Mouse (Mus musculus) heart, embryonic 16.5 days (tissue): Measurements from ENCODE around the gene Rbfox1. TPM values are rescaled to one million over a fixed set of nuclear protein-coding genes. Genes with fewer than 3 reads are reported as not detected.

Experiments
- ATAC-seq: fragments of 200-750 bp; cut with Nextera tagmentation; replicated peaks from 2 replicates; pipeline ENCODE4 v1.8.0; 2017; ENCODE audit warnings: moderate number of reproducible peaks; ENCODE audit not compliant: insufficient read depth, low FRiP score; ENCODE audit errors: extremely low read depth
- H3K27ac ChIP-seq: fragments of 300-500 bp; sonication (generic); 2 replicates; pipeline ENCODE4 v1.5.1; 2014; ENCODE audit warnings: mild to moderate bottlenecking, low read length, control low read depth, moderate library complexity
- H3K27me3 ChIP-seq: fragments of 300-500 bp; sonication (generic); 2 replicates; pipeline ENCODE4 v1.6.1; 2014; ENCODE audit warnings: low read length, mixed read lengths; ENCODE audit not compliant: control insufficient read depth, insufficient read depth
- H3K36me3 ChIP-seq: fragments of 300-500 bp; sonication (generic); 2 replicates; pipeline ENCODE4 v1.6.1; 2014; ENCODE audit not compliant: control insufficient read depth, insufficient read depth
- H3K4me1 ChIP-seq: fragments of 300-500 bp; sonication (generic); 2 replicates; pipeline ENCODE4 v1.6.1; 2014; ENCODE audit warnings: low read length, mixed read lengths; ENCODE audit not compliant: control insufficient read depth, insufficient read depth
- H3K4me2 ChIP-seq: fragments of 300-500 bp; sonication (generic); 2 replicates; pipeline ENCODE4 v1.6.1; 2014; ENCODE audit warnings: low read depth, mild to moderate bottlenecking, control low read depth, low read length
- H3K4me3 ChIP-seq: fragments of 300-500 bp; sonication (generic); 2 replicates; pipeline ENCODE4 v1.5.1; 2014; ENCODE audit warnings: mild to moderate bottlenecking, control low read depth, low read length
- H3K9ac ChIP-seq: fragments of 300-500 bp; sonication (generic); 2 replicates; pipeline ENCODE4 v1.6.1; 2014; ENCODE audit warnings: low read length, control low read depth
- H3K9me3 ChIP-seq: fragments of 300-500 bp; sonication (generic); replicated peaks from 2 replicates; pipeline ENCODE4 v1.6.1; 2016; ENCODE audit warnings: low read length; ENCODE audit not compliant: control insufficient read depth
- WGBS: fragments of 180-500 bp; shearing (Covaris S2); extraction: QIAGEN DNeasy Blood & Tissue Kit; methylation state at CpG from one replicate; pipeline ENCODE4 v1.1.7; 2014; 5-methylcytosine and 5-hydroxymethylcytosine counted together
- polyA plus RNA-seq: library from polyadenylated mRNA; unstranded; fragments of >200 nt; fragmentation: Nextera tagmentation; extraction: Ambion mirVana; gene quantifications from 2 replicates; pipeline ENCODE4 v1.2.1, GENCODE M21; 2015

Rbfox1 gene
- polyA plus RNA-seq, 1 experiment from 2014 or later: 5.9 TPM

GRCm38 (mm10) chr16:7341186-7341585 is 1456.0 kb downstream of the Rbfox1 start:
- no peaks in the 10 kb centered on the region for H3K36me3 ChIP-seq
- no peak overlapping the region for H3K4me2 ChIP-seq
- no peak overlapping the region for H3K27ac ChIP-seq
- no peaks in the 10 kb centered on the region for H3K27me3 ChIP-seq
- H3K4me1 ChIP-seq: no peaks in the 10 kb centered on the region
- ATAC-seq: no peak
- H3K4me3 ChIP-seq: no peak overlapping the region
- 22% methylated on average over 4 of the region's 4 CpGs for WGBS
- no peaks in the 10 kb centered on the region for H3K9me3 ChIP-seq
- no peak overlapping the region for H3K9ac ChIP-seq

DNA sequence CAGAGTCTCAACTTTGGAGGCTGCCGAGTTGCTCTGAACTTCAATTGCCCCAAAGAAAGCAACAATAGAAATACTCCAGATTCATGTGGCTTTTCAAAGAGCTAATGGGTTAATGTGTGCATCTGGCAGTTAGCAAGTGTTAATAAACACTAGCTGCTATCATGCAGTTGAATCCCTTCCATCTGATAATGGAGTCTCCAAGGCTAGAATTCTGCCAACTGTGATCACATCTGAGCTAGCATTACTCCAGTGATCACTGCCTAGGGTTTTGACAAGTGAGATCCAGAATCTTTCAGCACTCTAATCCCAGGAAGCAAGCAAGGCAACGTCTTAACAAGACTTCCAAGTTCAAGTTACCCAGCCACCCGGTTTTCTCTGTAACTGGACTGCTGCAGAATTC is 1460.1 kb downstream of the Rbfox1 start:
- Histone ChIP-seq H3K36me3 (no peaks in the 10 kb centered on the region), H3K4me2 (no peak overlapping the region), H3K27me3 (no peaks in the 10 kb centered on the region), H3K9me3 (no peaks in the 10 kb centered on the region), H3K9ac (no peak overlapping the region), H3K4me1 (no peaks in the 10 kb centered on the region), H3K4me3 (no peak overlapping the region), H3K27ac (no peak overlapping the region)
- no peak for ATAC-seq
- 44% methylated on average over 3 of the region's 3 CpGs for WGBS

DNA sequence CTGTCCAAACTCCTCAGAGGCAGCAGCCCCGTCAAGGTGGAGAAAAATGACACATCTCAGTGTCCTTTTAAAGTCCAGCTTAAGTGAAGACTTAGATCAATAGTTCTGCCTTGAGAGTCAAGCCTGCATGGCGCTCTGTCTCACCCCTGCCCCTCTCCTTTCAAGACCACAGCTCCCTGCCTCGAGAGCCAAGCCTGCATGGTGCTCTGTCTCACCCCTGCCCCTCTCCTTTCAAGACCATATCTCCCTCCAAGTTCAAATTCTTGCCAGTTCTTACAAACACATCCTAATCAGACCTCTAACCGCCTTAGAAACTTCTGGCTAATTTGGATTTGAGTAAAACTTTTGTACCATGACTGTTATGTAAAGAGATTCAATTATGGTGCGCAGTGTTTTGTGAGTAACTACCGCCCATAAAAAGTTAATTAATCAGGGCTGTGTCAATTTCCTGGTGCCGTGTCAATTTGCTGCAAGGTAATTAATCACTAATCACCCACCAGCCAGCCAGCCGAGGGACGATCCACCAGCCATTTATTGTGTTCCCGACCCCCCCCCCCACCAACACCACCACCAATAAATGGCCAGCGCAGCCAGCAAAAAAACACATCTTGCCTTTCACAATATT is 1461.0 kb downstream of the Rbfox1 start:
- WGBS: 70% methylated on average over 11 of the region's 11 CpGs
- Histone ChIP-seq H3K27me3 (no peaks in the 10 kb centered on the region), H3K4me2 (no peak overlapping the region), H3K36me3 (no peaks in the 10 kb centered on the region), H3K4me3 (no peak overlapping the region), H3K27ac (no peak overlapping the region), H3K9ac (no peak overlapping the region), H3K4me1 (no peaks in the 10 kb centered on the region), H3K9me3 (no peaks in the 10 kb centered on the region)
- ATAC-seq: no peak

- no peaks in the 10 kb centered on the region for H3K27me3 ChIP-seq
- H3K27ac ChIP-seq: no peak overlapping the region
- ATAC-seq: no peak
- H3K4me3 ChIP-seq: no peak overlapping the region
- H3K36me3 ChIP-seq: no peaks in the 10 kb centered on the region
- H3K4me2 ChIP-seq: no peak overlapping the region
- 70% methylated on average over 7 of the region's 7 CpGs for WGBS
- H3K9ac ChIP-seq: no peak overlapping the region
- no peaks in the 10 kb centered on the region for H3K4me1 ChIP-seq
- no peaks in the 10 kb centered on the region for H3K9me3 ChIP-seq
Measured at GRCm38 (mm10) chr16:7347522-7348165, 1462.5 kb downstream of the Rbfox1 start.

DNA sequence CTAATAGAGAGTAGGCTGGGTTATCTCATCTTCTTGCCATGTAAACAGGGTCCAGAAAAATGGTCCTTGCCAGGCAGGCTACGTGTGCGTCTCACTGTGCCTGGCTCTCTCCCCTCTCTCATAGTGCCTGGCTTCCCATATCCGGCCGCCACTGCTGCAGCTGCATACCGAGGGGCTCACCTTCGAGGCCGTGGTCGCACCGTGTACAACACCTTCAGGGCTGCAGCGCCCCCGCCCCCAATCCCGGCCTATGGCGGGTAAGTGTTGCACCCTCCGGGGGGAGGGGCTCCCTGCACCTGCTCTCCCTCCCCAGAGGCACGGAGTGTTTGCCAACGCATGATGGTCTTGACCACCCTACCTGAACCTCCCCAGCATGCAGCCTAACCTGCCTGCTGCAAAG is 1467.7 kb downstream of the Rbfox1 start:
- no peaks in the 10 kb centered on the region for H3K36me3 ChIP-seq
- no peak for ATAC-seq
- H3K4me3 ChIP-seq: no peak overlapping the region
- WGBS: 55% methylated on average over 16 of the region's 16 CpGs
- H3K9me3 ChIP-seq: no peaks in the 10 kb centered on the region
- H3K27me3 ChIP-seq: no peaks in the 10 kb centered on the region
- no peaks in the 10 kb centered on the region for H3K4me1 ChIP-seq
- H3K9ac ChIP-seq: no peak overlapping the region
- H3K4me2 ChIP-seq: no peak overlapping the region
- no peak overlapping the region for H3K27ac ChIP-seq

DNA sequence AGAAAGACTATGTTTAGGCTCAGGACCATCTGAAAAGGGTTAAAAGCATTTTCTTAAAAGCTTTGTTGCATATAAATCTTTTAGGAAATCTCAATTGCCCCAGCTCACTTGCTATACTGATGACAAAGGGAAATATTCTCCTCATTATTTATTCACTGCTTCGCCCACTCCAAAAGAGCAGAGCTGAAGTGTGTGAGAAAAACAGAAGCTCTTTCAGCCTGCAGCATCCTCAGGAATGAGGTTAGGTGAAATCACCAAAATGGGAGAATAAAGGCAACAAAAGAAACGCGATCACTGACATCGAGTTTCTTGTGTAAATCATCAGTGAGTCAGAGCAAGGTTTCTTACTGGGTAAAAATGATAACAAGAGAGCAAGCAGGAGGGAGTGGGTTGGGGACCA is 1469.0 kb downstream of the Rbfox1 start:
- Histone ChIP-seq H3K36me3 (no peaks in the 10 kb centered on the region), H3K9ac (no peak overlapping the region), H3K4me1 (no peaks in the 10 kb centered on the region), H3K27me3 (no peaks in the 10 kb centered on the region), H3K9me3 (no peaks in the 10 kb centered on the region), H3K4me2 (no peak overlapping the region), H3K4me3 (no peak overlapping the region), H3K27ac (no peak overlapping the region)
- WGBS: 65% methylated on average over 4 of the region's 4 CpGs
- no peak for ATAC-seq

DNA sequence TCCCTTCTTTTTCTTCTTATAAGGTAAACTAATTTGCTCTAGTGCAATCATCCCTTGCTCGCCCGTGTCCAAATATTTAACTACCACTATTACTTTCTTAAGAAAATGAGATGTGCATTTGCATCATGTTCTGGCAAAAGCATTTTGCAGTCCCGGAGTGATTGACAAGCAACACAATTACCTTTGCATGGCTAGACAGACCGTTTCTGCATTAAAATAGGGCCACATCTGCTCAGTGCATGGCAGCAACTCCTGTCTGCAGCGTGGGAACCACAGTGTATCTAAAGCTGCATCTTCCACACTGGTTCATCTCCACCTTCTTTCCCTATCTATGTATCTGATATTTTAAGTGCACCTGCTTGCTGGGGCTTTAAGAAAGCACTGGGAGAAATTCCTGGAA is 1473.9 kb downstream of the Rbfox1 start:
- Histone ChIP-seq H3K9ac (no peak overlapping the region), H3K4me2 (no peak overlapping the region), H3K27me3 (no peaks in the 10 kb centered on the region), H3K27ac (no peak overlapping the region), H3K36me3 (no peaks in the 10 kb centered on the region), H3K4me3 (no peak overlapping the region), H3K9me3 (no peaks in the 10 kb centered on the region), H3K4me1 (no peaks in the 10 kb centered on the region)
- 87% methylated on average over 5 of the region's 5 CpGs for WGBS
- no peak for ATAC-seq

DNA sequence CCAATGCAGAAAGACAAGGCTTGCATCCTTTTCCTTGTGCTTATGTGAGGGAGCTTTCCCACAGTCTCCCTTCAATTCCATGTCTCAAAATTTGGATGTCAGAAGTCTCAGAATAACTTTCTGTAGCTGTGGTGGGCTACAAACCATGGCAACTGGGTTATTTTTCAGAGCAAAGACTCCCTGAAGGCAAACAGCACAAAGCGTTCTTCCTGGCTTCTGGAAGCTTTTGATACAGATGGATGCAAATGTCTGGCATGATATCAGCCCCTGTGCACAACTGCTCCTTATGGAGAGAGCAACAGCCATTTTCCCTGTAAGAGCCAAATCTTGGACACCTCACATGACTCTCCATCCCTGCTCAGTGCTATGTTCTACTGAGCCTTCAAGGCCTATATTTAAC is 1475.6 kb downstream of the Rbfox1 start:
- H3K4me3 ChIP-seq: no peak overlapping the region
- H3K27ac ChIP-seq: no peak overlapping the region
- no peaks in the 10 kb centered on the region for H3K27me3 ChIP-seq
- no peak overlapping the region for H3K4me2 ChIP-seq
- no peaks in the 10 kb centered on the region for H3K9me3 ChIP-seq
- no peaks in the 10 kb centered on the region for H3K36me3 ChIP-seq
- H3K4me1 ChIP-seq: no peaks in the 10 kb centered on the region
- H3K9ac ChIP-seq: no peak overlapping the region
- no peak for ATAC-seq
- 75% methylated on average over 1 of the region's 1 CpGs for WGBS

- no peak overlapping the region for H3K27ac ChIP-seq
- ATAC-seq: no peak
- no peak overlapping the region for H3K4me3 ChIP-seq
- H3K4me1 ChIP-seq: no peaks in the 10 kb centered on the region
- H3K4me2 ChIP-seq: no peak overlapping the region
- no peaks in the 10 kb centered on the region for H3K9me3 ChIP-seq
- no peak overlapping the region for H3K9ac ChIP-seq
- no peaks in the 10 kb centered on the region for H3K27me3 ChIP-seq
- H3K36me3 ChIP-seq: no peaks in the 10 kb centered on the region
Measured at GRCm38 (mm10) chr16:7365878-7366277, 1480.7 kb downstream of the Rbfox1 start.
